Mouse (Mus musculus) ES-E14 (cell line): Measurements from ENCODE around the gene Zfp827. TPM values are rescaled to one million over a fixed set of nuclear protein-coding genes. Genes with fewer than 3 reads are reported as not detected.
A peak's percentile ranks its signal among the peaks of the same experiment; 100 is the strongest.

ENCODE experiments used
- DNase-seq: peaks from one replicate; pipeline ENCODE4 v3.0.0-alpha.2; 2013; ENCODE audit warnings: low read depth, low spot score
- H3K27ac ChIP-seq: 2 replicates; pipeline ENCODE4 v1.5.1; 2012; ENCODE audit warnings: low read depth, mild to moderate bottlenecking, low read length, moderate library complexity, mixed read lengths; ENCODE audit not compliant: poor library complexity, insufficient read depth, severe bottlenecking
- H3K36me3 ChIP-seq: 2 replicates; pipeline ENCODE4 v1.6.1; 2012; ENCODE audit warnings: mild to moderate bottlenecking, low read length, moderate library complexity, mixed read lengths; ENCODE audit not compliant: control insufficient read depth, poor library complexity, insufficient read depth, severe bottlenecking
- H3K4me1 ChIP-seq, 2 experiments: fragments of 150-350 bp in 1 of 2; sonication (generic) in 1 of 2; 2 replicates each; pipeline ENCODE4 v1.6.1; 2012; ENCODE audit warnings: low read length in 2 of 2, mild to moderate bottlenecking in 1 of 2, mixed read lengths in 1 of 2; ENCODE audit not compliant: control insufficient read depth in 2 of 2, insufficient read depth in 2 of 2, poor library complexity in 1 of 2
- H3K4me3 ChIP-seq, 2 experiments: fragments of 150-350 bp in 1 of 2; sonication (generic) in 1 of 2; 2 replicates each; pipeline ENCODE4 v1.5.1; 2012; ENCODE audit warnings: low read length in 2 of 2, low read depth in 1 of 2, mild to moderate bottlenecking in 1 of 2, mixed read lengths in 1 of 2; ENCODE audit not compliant: insufficient read depth in 1 of 2, poor library complexity in 1 of 2, severe bottlenecking in 1 of 2
- H3K9ac ChIP-seq: 2 replicates; pipeline ENCODE4 v1.6.1; 2012; ENCODE audit warnings: low read depth, mild to moderate bottlenecking, low read length, mixed read lengths; ENCODE audit not compliant: poor library complexity, insufficient read depth, severe bottlenecking
- H3K9me3 ChIP-seq: fragments of 150-350 bp; sonication (generic); 2 replicates; pipeline ENCODE4 v1.6.1; 2012; ENCODE audit warnings: low read depth, mild to moderate bottlenecking, low read length; ENCODE audit not compliant: control insufficient read depth, insufficient read depth
- CHD2 ChIP-seq: IDR thresholded peaks from 2 replicates; pipeline ENCODE4 v1.6.1; 2014; ENCODE audit warnings: mild to moderate bottlenecking, low read depth, low read length, inconsistent platforms
- HCFC1 ChIP-seq: IDR thresholded peaks from 2 replicates; pipeline ENCODE4 v1.6.1; 2012; ENCODE audit warnings: low read length, inconsistent platforms, borderline replicate concordance; ENCODE audit not compliant: insufficient read depth
- MAFK ChIP-seq: IDR thresholded peaks from 2 replicates; pipeline ENCODE4 v1.6.1; 2014; ENCODE audit warnings: mild to moderate bottlenecking, low read depth, low read length, inconsistent platforms; ENCODE audit not compliant: insufficient read depth
- ZC3H11A ChIP-seq: IDR thresholded peaks from 2 replicates; pipeline ENCODE4 v1.6.1; 2012; ENCODE audit warnings: low read depth, mild to moderate bottlenecking, inconsistent platforms, low read length, borderline replicate concordance
- ZNF384 ChIP-seq: IDR thresholded peaks from 2 replicates; pipeline ENCODE4 v1.6.1; 2012; ENCODE audit warnings: low read depth, low read length, inconsistent platforms
- in situ Hi-C, 2 experiments: fragments of 600-800 bp; cut with MboI; formaldehyde crosslinking; loops; one replicate each; pipeline ENCODE4 v1.15.1; 2025; ENCODE audit warnings: low sequenced_read_pairs in 2 of 2, inconsistent platforms in 1 of 2; ENCODE audit not compliant: unreplicated experiment in 2 of 2
- total RNA-seq: library from RNA; depleted of rRNA; stranded (reverse); fragments of 300-350 nt; gene quantifications from 2 replicates; pipeline ENCODE4 v1.2.3, GENCODE M21; 2012

Gene Zfp827
- total RNA-seq, 1 experiment = 5.8 TPM

DNA sequence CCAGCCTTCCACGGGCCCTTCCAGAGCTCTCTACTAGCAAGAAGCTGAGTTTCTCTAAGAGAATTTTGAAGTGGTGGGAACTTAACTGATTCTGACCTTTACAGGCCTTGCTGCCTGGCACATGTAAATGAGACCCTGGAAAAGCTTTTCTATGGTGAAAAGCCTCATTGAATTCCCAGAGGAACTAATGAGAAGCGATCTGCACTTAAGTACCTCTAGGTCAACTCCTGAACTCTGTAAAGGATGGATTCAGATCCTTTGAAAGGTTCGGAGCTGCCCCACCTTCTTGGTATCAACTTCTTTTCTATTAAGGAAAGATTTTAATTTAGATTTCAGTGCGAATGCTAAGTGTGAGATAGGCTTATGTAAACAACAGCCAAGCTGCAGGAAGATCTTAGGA lies 147.8 kb downstream of the Zfp827 start:
- no peak for DNase-seq

DNA sequence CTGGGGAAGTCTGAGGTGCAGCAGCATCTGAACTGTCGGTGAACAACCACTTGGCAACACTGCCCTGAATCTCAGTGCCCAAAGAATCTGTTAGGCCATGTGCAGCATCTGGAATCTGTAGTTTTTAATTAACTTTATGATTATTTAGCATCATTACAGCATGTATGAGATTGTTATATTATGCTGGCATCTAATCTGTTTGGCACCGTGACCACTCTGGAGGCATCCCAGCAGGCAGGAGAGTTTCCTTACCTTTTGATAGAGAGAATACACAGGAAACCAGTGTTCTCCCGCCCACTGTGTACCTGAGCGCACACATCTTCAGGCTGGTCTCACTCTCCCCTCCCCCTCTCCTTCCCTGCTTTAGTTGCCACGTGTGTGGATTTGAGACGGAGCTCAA lies 151.4 kb downstream of the Zfp827 start:
- Histone ChIP-seq H3K4me3 (no peak overlapping the region), H3K9ac (no peak overlapping the region), H3K27ac (no peak overlapping the region; the same call in 1 of the 2 replicates), H3K9me3 (no peaks in the 10 kb centered on the region), H3K4me1 (peaks cover 0 to 8% of the 10 kb centered on the region in 2 experiments; a peak in 1 of 4 replicates), H3K36me3 (peaks cover 28% of the 10 kb centered on the region; the same call in 1 of the 2 replicates)
- DNase-seq = no peak
- in situ Hi-C loops = no loop called here
- TF ChIP-seq ZNF384 = no peak
- TF ChIP-seq HCFC1 = no peak
- no peak for TF ChIP-seq ZC3H11A
- TF ChIP-seq CHD2 = no peak
- TF ChIP-seq MAFK = no peak

More for the DNA sequence above, 147.8 kb downstream of the Zfp827 start:
- Histone ChIP-seq H3K9ac (no peak overlapping the region; the same call in 1 of the 2 replicates), H3K4me1 (peaks cover 0 to 8% of the 10 kb centered on the region in 2 experiments; a peak in 1 of 4 replicates), H3K4me3 (no peak overlapping the region), H3K27ac (no peak overlapping the region), H3K36me3 (peaks cover 25% of the 10 kb centered on the region; the same call in 1 of the 2 replicates), H3K9me3 (no peaks in the 10 kb centered on the region)
- TF ChIP-seq CHD2 (no peak), ZNF384 (no peak), HCFC1 (no peak), MAFK (no peak), ZC3H11A (no peak)
- in situ Hi-C loops = no loop called here

DNA sequence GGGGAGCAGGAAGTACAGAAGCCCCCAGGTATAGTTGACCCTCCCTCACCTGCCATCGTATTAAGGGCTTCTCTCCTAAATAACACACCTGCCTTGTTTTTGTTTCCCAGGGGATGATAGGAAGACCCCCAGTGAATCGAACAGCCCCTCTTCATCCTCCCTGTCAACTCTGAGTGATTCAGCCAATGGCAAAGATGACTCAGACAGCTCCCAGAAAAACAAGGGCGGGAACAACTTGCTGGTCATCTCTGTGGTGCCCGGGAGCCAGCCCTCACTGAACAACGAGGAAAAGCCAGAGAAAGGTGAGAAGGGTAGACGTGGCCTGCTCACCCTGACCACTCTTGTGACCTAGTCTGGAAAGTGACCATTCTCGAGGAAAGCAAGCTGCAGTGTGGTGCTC lies 157.3 kb downstream of the Zfp827 start:
- TF ChIP-seq ZNF384 = no peak
- no peak for TF ChIP-seq ZC3H11A
- TF ChIP-seq MAFK = no peak
- no peak for TF ChIP-seq CHD2
- TF ChIP-seq HCFC1 = no peak
- in situ Hi-C loops = no loop called here
- peaks cover 24% of the 10 kb centered on the region; the same call in 1 of the 2 replicates for H3K36me3 ChIP-seq

DNA sequence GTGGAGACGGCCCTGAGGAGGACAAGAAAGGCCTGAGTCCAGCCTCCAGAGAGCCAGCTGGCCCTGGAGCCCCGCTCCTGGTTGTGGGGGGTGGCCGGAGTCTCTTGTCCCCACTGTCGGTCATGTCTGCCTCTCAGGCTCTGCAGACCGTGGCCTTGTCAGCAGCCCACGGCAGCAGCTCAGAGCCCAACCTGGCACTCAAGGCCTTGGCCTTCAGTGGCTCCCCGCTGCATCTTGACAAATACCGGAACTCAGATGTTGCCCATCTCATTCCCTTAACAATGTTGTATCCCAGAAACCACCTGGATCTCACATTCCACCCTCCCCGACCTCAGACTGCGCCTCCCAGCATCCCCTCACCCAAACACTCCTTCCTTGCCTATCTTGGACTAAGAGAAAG lies 161.8 kb downstream of the Zfp827 start:
- TF ChIP-seq ZNF384 = no peak
- TF ChIP-seq HCFC1 = no peak
- no peak for TF ChIP-seq ZC3H11A
- no peak for TF ChIP-seq MAFK
- Histone ChIP-seq H3K4me3 (peak overlapping the region; percentile 36 to 37; a peak in 2 of 4 replicates), H3K27ac (no peak overlapping the region), H3K9ac (no peak overlapping the region; the same call in 1 of the 2 replicates), H3K4me1 (peaks cover 2 to 6% of the 10 kb centered on the region in 2 experiments; a peak in 1 of 4 replicates), H3K9me3 (no peaks in the 10 kb centered on the region), H3K36me3 (peaks cover 19% of the 10 kb centered on the region; the same call in 1 of the 2 replicates)
- in situ Hi-C loops = no loop called here
- no peak for DNase-seq

More for the DNA sequence above, 157.3 kb downstream of the Zfp827 start:
- Histone ChIP-seq H3K4me3 (no peak overlapping the region), H3K9ac (no peak overlapping the region), H3K4me1 (peaks cover 2 to 6% of the 10 kb centered on the region in 2 experiments; a peak in 1 of 4 replicates), H3K27ac (no peak overlapping the region), H3K9me3 (no peaks in the 10 kb centered on the region)
- no peak for DNase-seq
